Mouse (Mus musculus): ENCODE results near the gene S100a3. TPM values are rescaled to one million over a fixed set of nuclear protein-coding genes. Genes with fewer than 3 reads are reported as not detected.

Gene S100a3
- polyA plus RNA-seq (2014; fragmentation: Illumina TruSeq; extraction: RNeasy Lipid Tissue Mini Kit (QIAGEN cat#74804); ENCODE audit: low read depth, low replicate concordance) = not detected

DNA sequence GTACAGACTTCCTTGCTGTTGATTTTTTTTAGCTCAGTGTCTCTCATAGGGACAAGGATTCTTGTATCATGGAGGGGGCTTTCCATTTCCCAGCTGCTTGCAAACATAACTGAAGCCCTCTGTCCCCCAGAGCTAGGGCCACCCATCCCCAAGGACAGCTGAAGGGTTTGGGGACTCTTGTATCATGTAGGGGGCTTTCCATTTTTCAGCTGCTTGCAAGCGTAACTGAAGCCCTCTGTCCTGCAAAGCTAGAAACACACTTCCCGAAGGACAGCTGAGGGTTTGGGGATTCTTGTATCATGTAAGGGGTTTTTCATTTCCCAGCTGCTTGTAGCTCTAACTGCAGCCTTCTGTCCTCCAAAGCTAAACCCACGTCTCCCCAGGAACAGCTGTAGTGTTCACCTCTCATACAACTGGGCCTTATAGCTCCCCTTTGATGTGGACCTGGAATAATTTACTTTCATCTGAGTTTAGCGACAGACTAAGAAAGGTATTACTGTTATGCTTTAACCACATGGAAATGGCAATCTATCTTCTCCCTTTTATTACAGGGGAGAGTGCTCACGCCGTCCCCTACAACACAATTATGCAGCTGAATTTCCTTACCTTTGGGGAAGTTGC is at the start of gene S100a3:
TSS of gene S100a3 (plus strand) at position 571 of the 621 bp plus-strand sequence.

DNA sequence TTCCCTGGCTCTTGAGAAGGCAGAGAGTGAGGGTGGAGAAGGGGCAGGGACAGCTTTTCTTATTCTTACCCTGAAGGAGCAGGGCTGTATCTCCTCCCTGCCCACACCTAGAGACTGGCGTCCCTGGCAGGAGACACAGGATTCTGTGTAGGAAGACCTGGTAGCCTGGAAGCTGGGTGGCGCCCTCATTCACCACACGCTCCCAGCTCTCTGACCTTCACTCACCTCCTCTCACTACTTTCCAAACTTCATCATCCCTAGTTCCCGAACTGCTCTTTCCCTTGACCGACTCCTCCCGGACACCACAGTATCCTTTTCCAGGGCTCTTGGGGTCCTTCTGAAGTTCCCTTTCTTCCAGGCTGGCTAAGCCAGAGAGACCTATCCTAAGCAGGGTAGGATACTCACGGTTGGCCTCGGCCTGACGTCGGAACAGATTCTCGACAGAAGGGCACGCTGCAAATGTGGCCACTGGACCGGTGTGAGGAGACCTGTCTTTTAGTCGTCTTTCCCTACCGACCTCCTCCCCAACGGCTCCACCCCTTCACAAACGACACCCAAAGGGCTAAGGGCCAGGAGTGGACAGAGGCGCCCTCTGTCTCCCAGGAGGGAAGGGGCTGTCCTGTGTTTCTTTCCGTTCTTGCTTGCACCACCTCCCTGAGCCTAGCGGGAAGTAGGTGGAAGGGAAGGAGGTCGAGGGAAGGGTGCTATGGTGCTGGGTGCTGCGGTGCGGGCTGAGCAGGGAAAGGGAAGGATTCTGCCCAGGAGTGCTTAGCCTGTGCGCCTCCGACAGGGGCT is 46.4 kb upstream of the S100a3 start, which contains the start of the genes S100a1 and S100a13:
TSS of gene S100a1 (minus strand) at position 597 of the 795 bp plus-strand sequence.
TSS of gene S100a13 (plus strand) at position 640 of the 795 bp plus-strand sequence.

DNA sequence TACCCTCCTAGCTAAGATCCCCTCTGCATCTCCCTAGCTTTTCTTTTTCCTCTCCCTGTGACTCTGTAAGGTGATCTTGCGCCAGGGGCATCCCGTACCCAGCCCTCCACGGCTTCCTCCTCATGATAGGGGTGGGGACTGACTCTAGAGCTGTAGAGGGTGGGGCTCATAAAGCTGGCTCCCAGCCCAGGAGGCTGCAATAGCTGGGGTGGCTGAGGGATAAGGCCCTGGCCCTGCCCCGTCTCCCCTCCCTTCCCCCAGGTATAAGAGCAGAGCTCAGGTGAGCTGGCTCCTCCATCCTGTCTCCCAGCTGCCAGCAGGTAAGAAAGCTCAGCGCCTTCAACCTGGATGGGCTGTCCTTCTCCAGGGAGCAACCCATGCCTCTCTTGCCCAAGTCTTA is 33.8 kb upstream of the S100a3 start, which contains the start of gene S100a14:
TSS of gene S100a14 (plus strand) at position 277 of the 400 bp plus-strand sequence.

DNA sequence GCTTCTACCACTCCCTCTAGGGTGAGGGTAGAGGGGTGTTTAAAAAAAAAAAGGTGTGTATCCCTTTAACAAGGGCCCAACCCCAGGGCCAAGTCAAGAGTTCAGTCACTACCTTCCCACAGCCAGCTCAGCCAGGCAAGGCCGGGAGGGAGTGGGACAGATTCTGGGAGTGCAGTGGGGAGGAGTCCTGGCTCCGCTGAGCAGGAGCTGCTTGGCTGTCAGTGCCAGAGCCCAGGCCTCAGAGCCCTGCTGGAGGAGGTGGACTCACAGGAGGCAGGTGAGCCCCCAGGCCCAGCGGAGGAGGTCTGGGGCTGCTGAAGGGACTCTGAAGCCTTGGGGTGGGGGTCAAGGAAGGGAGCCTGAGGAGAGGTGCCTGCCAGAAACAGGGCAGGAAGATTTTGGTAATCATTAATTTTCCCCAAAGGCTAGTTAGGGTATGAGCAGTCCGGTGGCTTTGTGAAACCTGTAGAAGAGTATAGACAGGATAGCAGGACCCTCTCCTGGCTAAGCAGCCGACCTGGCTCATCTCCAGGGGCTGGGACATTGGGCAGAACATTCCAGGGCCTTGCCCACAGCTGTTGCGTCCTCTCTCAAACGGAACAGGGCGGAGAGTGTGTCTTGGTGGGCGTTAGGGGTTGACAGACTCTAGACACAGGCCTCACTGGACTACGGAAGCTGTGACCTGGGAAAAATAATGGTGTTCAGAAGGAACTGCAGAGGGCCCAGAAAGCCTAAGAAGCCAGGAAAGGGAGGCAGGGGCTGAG is 23.1 kb upstream of the S100a3 start, which contains the start of gene S100a16:
TSS of gene S100a16 (plus strand) at position 114 of the 764 bp plus-strand sequence.

DNA sequence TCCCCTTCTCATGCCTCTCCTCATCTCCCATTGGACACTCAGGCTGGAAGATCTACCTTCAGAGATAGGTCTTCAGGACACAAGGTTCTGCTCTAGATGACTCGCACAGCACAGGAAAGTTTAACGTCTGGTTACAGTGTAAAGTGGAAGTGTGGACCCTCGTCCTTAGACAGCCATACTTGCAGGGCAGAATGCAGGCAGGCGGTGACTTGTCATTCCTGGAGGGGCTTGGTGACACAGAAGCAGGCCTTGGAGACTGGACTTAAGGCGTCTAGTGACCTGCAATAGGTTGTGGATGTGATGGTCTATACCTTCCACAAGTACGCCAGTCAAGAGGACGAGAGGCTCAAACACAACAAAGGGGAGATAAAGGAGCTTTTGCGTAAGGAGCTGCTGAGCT is 29.6 kb downstream of the S100a3 start, which contains the start of gene S100a2:
TSS of gene S100a2 (plus strand) at position 301 of the 400 bp plus-strand sequence.

DNA sequence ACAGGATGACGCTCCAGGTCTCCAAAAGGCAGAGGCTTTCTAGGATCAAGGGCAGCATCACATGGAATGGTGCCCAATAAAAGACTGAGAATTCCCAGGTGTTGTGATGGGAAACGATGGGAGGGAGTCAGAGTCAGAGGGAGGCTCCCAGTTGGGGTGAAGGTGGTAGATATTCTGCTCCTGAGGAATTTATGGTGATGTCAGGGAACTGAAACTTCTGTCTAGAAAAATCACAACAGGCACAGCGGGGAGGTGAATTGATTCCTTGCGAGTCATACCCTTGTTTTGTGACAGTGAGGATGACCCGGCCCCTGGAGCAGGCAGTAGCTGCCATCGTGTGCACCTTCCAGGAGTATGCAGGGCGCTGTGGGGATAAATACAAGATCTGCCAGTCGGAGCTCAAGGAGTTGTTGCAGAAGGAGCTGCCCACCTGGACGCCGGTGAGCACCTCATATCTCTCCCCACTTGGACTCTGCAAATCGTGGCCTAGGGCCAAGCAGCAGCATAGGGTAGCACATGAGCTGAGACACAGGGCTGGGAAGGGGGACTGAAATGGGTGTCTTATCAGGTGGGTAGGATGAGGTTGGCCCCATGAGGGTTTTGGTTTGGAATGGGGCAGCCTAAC is 41.2 kb downstream of the S100a3 start, which contains the start of gene Gm42674:
TSS of gene Gm42674 (plus strand) at position 419 of the 625 bp plus-strand sequence.

DNA sequence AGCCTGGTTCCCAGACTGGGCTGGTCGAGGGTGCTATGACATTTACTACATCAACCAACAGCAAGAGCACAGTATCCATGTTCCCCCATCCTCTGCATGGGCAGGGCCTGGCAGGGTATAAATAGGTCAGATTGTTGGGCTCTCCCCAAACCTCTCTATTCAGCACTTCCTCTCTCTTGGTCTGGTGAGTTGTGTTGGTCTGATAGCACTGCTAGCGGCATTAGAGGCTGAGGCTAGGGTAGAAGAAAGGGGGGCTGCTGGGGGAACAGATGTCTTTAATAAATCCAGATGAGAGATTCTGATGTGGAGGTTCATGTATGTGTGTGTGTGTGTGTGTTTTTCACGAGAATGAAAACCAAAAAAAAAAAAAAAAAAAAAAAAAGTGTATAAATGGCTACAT is 43.2 kb downstream of the S100a3 start, which contains the start of gene S100a4:
TSS of gene S100a4 (plus strand) at position 149 of the 400 bp plus-strand sequence.

DNA sequence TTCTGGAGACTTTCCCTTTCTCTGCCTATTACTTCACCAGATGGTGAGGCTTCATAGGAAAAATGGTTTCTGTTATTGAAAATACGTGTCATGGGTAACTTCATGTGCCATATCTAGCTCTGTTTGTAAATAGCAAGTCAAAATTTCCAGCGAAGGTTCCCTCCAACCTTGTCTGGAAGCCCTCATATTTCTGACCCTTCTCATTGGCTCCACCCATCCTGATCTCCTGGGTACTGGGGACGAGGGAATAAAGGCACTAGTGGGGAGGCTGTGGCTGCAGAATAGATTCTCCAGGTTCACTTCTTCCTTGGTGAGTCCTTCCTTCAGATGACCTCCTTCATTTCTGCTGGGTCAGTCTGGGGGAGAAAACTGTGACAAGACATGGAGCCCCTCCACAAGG is 47.8 kb downstream of the S100a3 start, which contains the start of gene S100a5:
TSS of gene S100a5 (plus strand) at position 301 of the 400 bp plus-strand sequence.

DNA sequence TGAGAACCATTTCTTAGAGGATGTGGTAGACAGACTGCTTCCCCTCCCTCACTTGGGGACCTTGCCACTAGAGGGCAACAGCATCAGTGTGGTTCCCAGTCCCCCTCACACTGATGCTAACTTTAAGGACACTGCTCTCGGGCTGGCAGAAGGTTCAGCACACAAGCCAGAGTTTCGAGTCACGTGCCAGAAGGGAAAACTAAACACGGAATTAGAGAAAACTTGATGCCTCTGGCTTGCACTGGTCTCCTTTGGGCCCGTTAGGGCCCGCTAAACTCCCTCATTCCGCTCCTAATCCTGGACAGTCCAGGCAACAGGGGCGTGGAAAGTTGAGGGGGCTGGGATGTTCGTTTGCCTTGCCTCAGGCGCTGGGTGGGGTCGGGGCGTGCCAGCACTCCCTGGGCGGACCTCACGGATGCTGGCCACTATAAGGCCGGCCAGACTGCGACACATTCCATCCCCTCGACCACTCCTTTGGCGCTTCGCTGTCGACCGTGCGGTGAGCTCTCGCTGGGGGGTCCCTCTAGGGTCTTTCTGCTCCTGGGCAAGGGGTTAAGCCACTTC is 52.4 kb downstream of the S100a3 start, which contains the start of gene S100a6:
TSS of gene S100a6 (plus strand) at position 155 of the 564 bp plus-strand sequence.

Other genes starting within 250 kb of the S100a3 start
- 0.64 TPM for gene Slc27a3, start 170.6 kb upstream of the S100a3 start, polyA plus RNA-seq (2014; fragmentation: Illumina TruSeq; extraction: RNeasy Lipid Tissue Mini Kit (QIAGEN cat#74804); ENCODE audit: low read depth, low replicate concordance)
- gene Ints3, start 127.0 kb upstream of the S100a3 start, polyA plus RNA-seq (2014; fragmentation: Illumina TruSeq; extraction: RNeasy Lipid Tissue Mini Kit (QIAGEN cat#74804); ENCODE audit: low read depth, low replicate concordance) = 8.5 TPM
- 19.9 TPM for gene Npr1, start 94.7 kb upstream of the S100a3 start, polyA plus RNA-seq (2014; fragmentation: Illumina TruSeq; extraction: RNeasy Lipid Tissue Mini Kit (QIAGEN cat#74804); ENCODE audit: low read depth, low replicate concordance)
- gene Ilf2, start 84.5 kb upstream of the S100a3 start, polyA plus RNA-seq (2014; fragmentation: Illumina TruSeq; extraction: RNeasy Lipid Tissue Mini Kit (QIAGEN cat#74804); ENCODE audit: low read depth, low replicate concordance) = 75.8 TPM
- gene Snapin, start 69.5 kb upstream of the S100a3 start, polyA plus RNA-seq (2014; fragmentation: Illumina TruSeq; extraction: RNeasy Lipid Tissue Mini Kit (QIAGEN cat#74804); ENCODE audit: low read depth, low replicate concordance) = 89.2 TPM
- gene Chtop, start 51.1 kb upstream of the S100a3 start, polyA plus RNA-seq (2014; fragmentation: Illumina TruSeq; extraction: RNeasy Lipid Tissue Mini Kit (QIAGEN cat#74804); ENCODE audit: low read depth, low replicate concordance) = 111 TPM
- gene S100a1, start 46.2 kb upstream of the S100a3 start, polyA plus RNA-seq (2014; fragmentation: Illumina TruSeq; extraction: RNeasy Lipid Tissue Mini Kit (QIAGEN cat#74804); ENCODE audit: low read depth, low replicate concordance) = 7.7 TPM
- 1.6 TPM for gene S100a13, start 46.1 kb upstream of the S100a3 start, polyA plus RNA-seq (2014; fragmentation: Illumina TruSeq; extraction: RNeasy Lipid Tissue Mini Kit (QIAGEN cat#74804); ENCODE audit: low read depth, low replicate concordance)
- not detected for gene S100a14, start 33.7 kb upstream of the S100a3 start, polyA plus RNA-seq (2014; fragmentation: Illumina TruSeq; extraction: RNeasy Lipid Tissue Mini Kit (QIAGEN cat#74804); ENCODE audit: low read depth, low replicate concordance)
- gene S100a16, start 23.3 kb upstream of the S100a3 start, polyA plus RNA-seq (2014; fragmentation: Illumina TruSeq; extraction: RNeasy Lipid Tissue Mini Kit (QIAGEN cat#74804); ENCODE audit: low read depth, low replicate concordance) = 1.8 TPM
- gene S100a2, start 29.7 kb downstream of the S100a3 start, polyA plus RNA-seq (2014; fragmentation: Illumina TruSeq; extraction: RNeasy Lipid Tissue Mini Kit (QIAGEN cat#74804); ENCODE audit: low read depth, low replicate concordance) = not detected
- gene Gm42674, start 41.3 kb downstream of the S100a3 start, polyA plus RNA-seq (2014; fragmentation: Illumina TruSeq; extraction: RNeasy Lipid Tissue Mini Kit (QIAGEN cat#74804); ENCODE audit: low read depth, low replicate concordance) = not detected
- 1.0 TPM for gene S100a4, start 43.2 kb downstream of the S100a3 start, polyA plus RNA-seq (2014; fragmentation: Illumina TruSeq; extraction: RNeasy Lipid Tissue Mini Kit (QIAGEN cat#74804); ENCODE audit: low read depth, low replicate concordance)
- gene S100a5, start 47.9 kb downstream of the S100a3 start, polyA plus RNA-seq (2014; fragmentation: Illumina TruSeq; extraction: RNeasy Lipid Tissue Mini Kit (QIAGEN cat#74804); ENCODE audit: low read depth, low replicate concordance) = not detected
- gene S100a6, start 52.3 kb downstream of the S100a3 start, polyA plus RNA-seq (2014; fragmentation: Illumina TruSeq; extraction: RNeasy Lipid Tissue Mini Kit (QIAGEN cat#74804); ENCODE audit: low read depth, low replicate concordance) = 5.0 TPM
- gene S100a7a, start 93.4 kb downstream of the S100a3 start, polyA plus RNA-seq (2014; fragmentation: Illumina TruSeq; extraction: RNeasy Lipid Tissue Mini Kit (QIAGEN cat#74804); ENCODE audit: low read depth, low replicate concordance) = not detected
- not detected for gene S100a8, start 108.4 kb downstream of the S100a3 start, polyA plus RNA-seq (2014; fragmentation: Illumina TruSeq; extraction: RNeasy Lipid Tissue Mini Kit (QIAGEN cat#74804); ENCODE audit: low read depth, low replicate concordance)
- not detected for gene S100a9, start 135.1 kb downstream of the S100a3 start, polyA plus RNA-seq (2014; fragmentation: Illumina TruSeq; extraction: RNeasy Lipid Tissue Mini Kit (QIAGEN cat#74804); ENCODE audit: low read depth, low replicate concordance)
- gene Pglyrp4, start 166.3 kb downstream of the S100a3 start, polyA plus RNA-seq (2014; fragmentation: Illumina TruSeq; extraction: RNeasy Lipid Tissue Mini Kit (QIAGEN cat#74804); ENCODE audit: low read depth, low replicate concordance) = 1.5 TPM
- 1.4 TPM for gene Gm5849, start 217.3 kb downstream of the S100a3 start, polyA plus RNA-seq (2014; fragmentation: Illumina TruSeq; extraction: RNeasy Lipid Tissue Mini Kit (QIAGEN cat#74804); ENCODE audit: low read depth, low replicate concordance)

All from testis, adult 10 weeks (tissue).